ENCODE assay signal across 8 mouse cellular contexts in the genomic region with DNA sequence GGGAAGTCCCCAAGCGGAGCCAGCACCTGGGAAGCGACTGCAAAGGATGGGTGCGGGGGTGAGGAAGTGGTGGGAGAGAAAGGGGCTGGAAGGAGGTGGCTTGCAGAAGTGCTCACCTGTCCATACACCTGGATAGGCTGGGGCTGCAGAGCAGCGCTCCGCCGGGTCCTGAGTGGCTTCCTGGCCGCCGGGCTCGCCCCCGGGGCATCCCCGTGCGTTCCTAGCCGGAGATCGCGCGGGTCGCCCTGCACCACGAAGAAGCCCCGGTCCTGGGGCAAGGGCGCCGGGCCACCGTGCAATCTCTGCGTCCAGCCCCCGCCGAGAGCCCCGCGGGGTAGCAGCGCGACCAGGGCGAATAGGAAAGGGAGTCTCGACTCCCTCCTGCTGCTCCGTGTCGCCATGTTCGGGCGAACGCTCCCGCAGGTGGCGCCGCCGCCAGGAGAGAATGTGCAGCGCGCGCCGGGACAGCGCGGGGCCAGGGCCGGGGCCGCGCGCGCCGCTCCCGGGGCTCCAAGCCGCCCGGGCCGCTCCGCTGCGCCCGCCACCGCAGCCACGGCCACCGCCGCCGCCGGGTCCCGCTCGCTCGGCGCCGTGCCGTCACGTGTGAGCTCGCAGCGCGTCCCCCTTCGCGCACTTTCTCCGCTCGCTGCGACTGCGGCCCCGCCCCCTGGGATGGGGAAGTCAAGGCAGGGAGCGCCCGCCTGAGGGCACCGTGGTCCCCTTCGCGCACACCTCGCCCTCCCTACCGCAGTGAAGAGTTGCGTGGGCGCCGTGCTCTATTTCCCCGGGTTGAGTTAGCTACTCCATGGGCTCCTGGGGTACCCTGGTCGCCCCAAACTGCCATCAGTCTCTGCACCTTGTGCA. TPM values are rescaled to one million over a fixed set of nuclear protein-coding genes. Genes with fewer than 3 reads are reported as not detected.
DNase-seq lines count a peak whose midpoint lies in the region; ATAC-seq and TF ChIP-seq lines count a peak whose summit lies in the region.

A gene (minus strand): TSS at position 585 of the 864 bp plus-strand sequence.

- no peaks in the 10 kb centered on the region for H3K36me3 ChIP-seq in hindbrain, embryonic 16.5 days (ENCODE audit: control insufficient read depth, insufficient read depth, low read length)
- no peaks in the 10 kb centered on the region for H3K36me3 ChIP-seq in macrophage (ENCODE audit: inconsistent target)

- ATAC-seq in hindbrain, embryonic 16.5 days, result peak; percentile 86

- H3K79me2 ChIP-seq in macrophage (ENCODE audit: inconsistent target), result peaks cover 47% of the 10 kb centered on the region; the same call in 1 of the 2 replicates

- H3K4me3 ChIP-seq in cortical plate, adult 2 months (ENCODE audit: insufficient read depth, low read length), result peak within 1 kb of the TSS; percentile 73
- peak within 1 kb of the TSS; percentile 85 for H3K4me3 ChIP-seq in hindbrain, embryonic 16.5 days (ENCODE audit: low read length)
- H3K4me3 ChIP-seq in macrophage (ENCODE audit: inconsistent target), result peak within 1 kb of the TSS; percentile 37

- peak within 1 kb of the TSS; percentile 92 for H3K9ac ChIP-seq in hindbrain, embryonic 16.5 days (ENCODE audit: low read depth, low read length)

- 0 out of 2 replicates have a peak, but pooled peaks have one; percentile 32 for TF ChIP-seq POLR2A in cortical plate, adult 2 months (IDR thresholded peaks at IDR 0.05; ENCODE audit: extremely low read depth, insufficient read depth, low read length)

- H3K27me3 ChIP-seq in hindbrain, embryonic 16.5 days (replicated peaks; ENCODE audit: control insufficient read depth, insufficient read depth, low read length), result no peaks in the 10 kb centered on the region; the same call in 1 of the 2 replicates

- peaks cover 6% of the 10 kb centered on the region for H3K4me1 ChIP-seq in cortical plate, adult 2 months (ENCODE audit: control insufficient read depth, insufficient read depth, low read length)
- H3K4me1 ChIP-seq in hindbrain, embryonic 16.5 days (ENCODE audit: control insufficient read depth, insufficient read depth, low read depth, low read length), result peaks cover 20% of the 10 kb centered on the region

- peak within 1 kb of the TSS; percentile 72 for H3K27ac ChIP-seq in cortical plate, adult 2 months (ENCODE audit: insufficient read depth, low read length)
- H3K27ac ChIP-seq in hindbrain, embryonic 16.5 days (ENCODE audit: low read depth, low read length), result peak within 1 kb of the TSS; percentile 79
- no peak within 1 kb of the TSS for H3K27ac ChIP-seq in macrophage

- TF ChIP-seq CTCF in cortical plate, adult 2 months (IDR thresholded peaks at IDR 0.05; ENCODE audit: extremely low read depth, insufficient read depth, low read length), result 0 out of 2 replicates have a peak, but pooled peaks have one; percentile 12

- WGBS in hindbrain, embryonic 16.5 days, result under 1% methylated on average over 40 of the region's 94 CpGs
- WGBS in macrophage (ENCODE audit: missing documents), result 2% methylated on average over 92 of the region's 94 CpGs

- H3K9me3 ChIP-seq in hindbrain, embryonic 16.5 days (ENCODE audit: control insufficient read depth, low read length), result no peaks in the 10 kb centered on the region

- DNase-seq in ZHBTc4 (ENCODE audit: low read depth, low spot score), result peak; percentile 84
- DNase-seq in gastrocnemius, postnatal 10 days, result peak; percentile 82
- peak in 1 of 2 experiments; percentile 51 for DNase-seq in left cerebral cortex, adult 8-10 months (ENCODE audit: low spot score in 2 of 2)
- peak; percentile 78 to 82 for DNase-seq in right cerebral cortex, postnatal 10 days (ENCODE audit: low spot score in 2 of 2)
- DNase-seq in urinary bladder, postnatal 4 days (ENCODE audit: low spot score in 2 of 2), result peak; percentile 71 to 81

- H3K4me2 ChIP-seq in hindbrain, embryonic 16.5 days (ENCODE audit: low read length), result peak within 1 kb of the TSS; percentile 94

RNA-seq across cellular contexts. Expression of the gene that starts here (rescaled TPM):
- 73.1 and 77.2 TPM in 2 replicates for polyA plus RNA-seq in cortical plate, adult 2 months (2012; rRNA removed)
- total RNA-seq in gastrocnemius, postnatal 10 days (2021), result 10 to 100 TPM; 27.8 to 29.9 TPM
- 11.0 and 11.4 TPM in 2 replicates for polyA plus RNA-seq in hindbrain, embryonic 16.5 days (2015; fragmentation: Nextera tagmentation; extraction: Ambion mirVana)
- total RNA-seq in left cerebral cortex, adult 8-10 months (2022), result 100 to 1,000 TPM; 150 to 183 (median 172) TPM
- 10 to 100 TPM in 25 of 26 experiments, 1 to 10 TPM in 1; 8.7 to 58.9 (median 27.2) TPM for total RNA-seq in macrophage (2018; cell fraction: chromatin; rRNA removed)
- 10 to 100 TPM in 23 of 26 experiments, 1 to 10 TPM in 3; 7.8 to 40.2 (median 19.3) TPM for total RNA-seq in macrophage (2018; cell fraction: cytosol; rRNA removed)
- 10 to 100 TPM; 23.7 to 92.5 (median 48.1) TPM for total RNA-seq in macrophage (2018; cell fraction: nucleus; rRNA removed)
- polyA plus RNA-seq in macrophage (2018), result 8.2 to 36.8 TPM (median 23.6 TPM) in 3 replicates

Comparison
In these comparisons a context has a peak if more than half of its experiments do, and no peak if none do; other contexts are left out.
1. RNA of the gene that starts here (total RNA-seq): 150 to 183 TPM in left cerebral cortex, adult 8-10 months; 27.8 to 29.9 TPM in gastrocnemius, postnatal 10 days; every median in the first group is over 4 times any median in the second.
2. Peak in every context shown above with its lines, with median percentiles within 50 percentile points of each other: H3K4me3 ChIP-seq.